Mouse (Mus musculus) kidney, embryonic 16.5 days (tissue): ENCODE measurements around the gene Ralgds. TPM values are rescaled to one million over a fixed set of nuclear protein-coding genes. Genes with fewer than 3 reads are reported as not detected.

Experiments used
- ATAC-seq: fragments of 200-750 bp; cut with Nextera tagmentation; 2 replicates; pipeline ENCODE4 v1.8.0; 2017; ENCODE audit warnings: moderate TSS enrichment; ENCODE audit not compliant: low FRiP score, low TSS enrichment
- H3K27ac ChIP-seq: fragments of 300-500 bp; sonication (generic); 2 replicates; pipeline ENCODE4 v1.5.1; 2014; ENCODE audit warnings: low read length
- H3K27me3 ChIP-seq: fragments of 300-500 bp; sonication (generic); 2 replicates; pipeline ENCODE4 v1.6.1; 2014; ENCODE audit warnings: low read length, control low read depth, mixed read lengths; ENCODE audit not compliant: insufficient read depth
- H3K36me3 ChIP-seq: fragments of 300-500 bp; sonication (generic); 2 replicates; pipeline ENCODE4 v1.6.1; 2014; ENCODE audit warnings: low read length, control low read depth, mixed read lengths; ENCODE audit not compliant: insufficient read depth
- H3K4me1 ChIP-seq: fragments of 300-500 bp; sonication (generic); 2 replicates; pipeline ENCODE4 v1.6.1; 2014; ENCODE audit warnings: low read length, control low read depth, mixed read lengths; ENCODE audit not compliant: insufficient read depth
- H3K4me2 ChIP-seq: fragments of 300-500 bp; sonication (generic); replicated peaks from 2 replicates; pipeline ENCODE4 v1.6.1; 2014; ENCODE audit warnings: low read depth, low read length
- H3K4me3 ChIP-seq: fragments of 300-500 bp; sonication (generic); 2 replicates; pipeline ENCODE4 v1.5.1; 2014; ENCODE audit warnings: mild to moderate bottlenecking, low read length
- H3K9ac ChIP-seq: fragments of 300-500 bp; sonication (generic); replicated peaks from 2 replicates; pipeline ENCODE4 v1.6.1; 2014; ENCODE audit warnings: low read length
- H3K9me3 ChIP-seq: fragments of 300-500 bp; sonication (generic); 2 replicates; pipeline ENCODE4 v1.6.1; 2016; ENCODE audit warnings: low read length, control low read depth
- WGBS: fragments of 180-500 bp; shearing (Covaris S2); extraction: QIAGEN DNeasy Blood & Tissue Kit; methylation state at CpG from one replicate; pipeline ENCODE4 v1.1.7; 2014; 5-methylcytosine and 5-hydroxymethylcytosine counted together
- polyA plus RNA-seq: library from polyadenylated mRNA; unstranded; fragments of >200 nt; fragmentation: Nextera tagmentation; extraction: Ambion mirVana; gene quantifications from 2 replicates; pipeline ENCODE4 v1.2.1, GENCODE M21; 2015

Ralgds gene
- polyA plus RNA-seq, 1 experiment from 2014 or later: 28.7 TPM

DNA sequence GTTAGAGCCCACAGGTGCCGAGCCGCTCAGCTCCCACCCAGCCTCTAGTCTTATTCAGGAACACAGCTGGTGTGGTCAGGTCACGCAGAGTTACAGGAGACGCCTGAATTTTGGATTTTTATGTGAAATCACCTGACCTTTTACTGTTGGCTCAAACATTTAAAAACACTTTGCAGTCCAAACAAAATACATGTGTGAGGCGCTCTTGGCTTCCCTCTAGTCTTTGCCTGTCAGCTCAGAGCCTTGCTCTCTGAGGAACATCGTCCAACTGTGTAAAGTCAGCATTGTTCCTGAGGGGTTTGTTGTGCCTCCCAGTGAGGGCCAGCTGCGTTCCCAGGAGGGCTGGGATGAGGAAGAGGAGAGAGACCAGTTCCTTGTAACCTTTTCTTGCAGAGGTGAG is 17.4 kb downstream of the Ralgds start:
- no peak for ATAC-seq
- Histone ChIP-seq H3K27me3 (no peaks in the 10 kb centered on the region), H3K27ac (no peak overlapping the region), H3K9ac (no peak overlapping the region), H3K9me3 (no peaks in the 10 kb centered on the region), H3K36me3 (no peaks in the 10 kb centered on the region), H3K4me3 (no peak overlapping the region), H3K4me1 (peaks cover 47% of the 10 kb centered on the region), H3K4me2 (no peak overlapping the region)
- WGBS: 55% methylated on average over 7 of the region's 7 CpGs

DNA sequence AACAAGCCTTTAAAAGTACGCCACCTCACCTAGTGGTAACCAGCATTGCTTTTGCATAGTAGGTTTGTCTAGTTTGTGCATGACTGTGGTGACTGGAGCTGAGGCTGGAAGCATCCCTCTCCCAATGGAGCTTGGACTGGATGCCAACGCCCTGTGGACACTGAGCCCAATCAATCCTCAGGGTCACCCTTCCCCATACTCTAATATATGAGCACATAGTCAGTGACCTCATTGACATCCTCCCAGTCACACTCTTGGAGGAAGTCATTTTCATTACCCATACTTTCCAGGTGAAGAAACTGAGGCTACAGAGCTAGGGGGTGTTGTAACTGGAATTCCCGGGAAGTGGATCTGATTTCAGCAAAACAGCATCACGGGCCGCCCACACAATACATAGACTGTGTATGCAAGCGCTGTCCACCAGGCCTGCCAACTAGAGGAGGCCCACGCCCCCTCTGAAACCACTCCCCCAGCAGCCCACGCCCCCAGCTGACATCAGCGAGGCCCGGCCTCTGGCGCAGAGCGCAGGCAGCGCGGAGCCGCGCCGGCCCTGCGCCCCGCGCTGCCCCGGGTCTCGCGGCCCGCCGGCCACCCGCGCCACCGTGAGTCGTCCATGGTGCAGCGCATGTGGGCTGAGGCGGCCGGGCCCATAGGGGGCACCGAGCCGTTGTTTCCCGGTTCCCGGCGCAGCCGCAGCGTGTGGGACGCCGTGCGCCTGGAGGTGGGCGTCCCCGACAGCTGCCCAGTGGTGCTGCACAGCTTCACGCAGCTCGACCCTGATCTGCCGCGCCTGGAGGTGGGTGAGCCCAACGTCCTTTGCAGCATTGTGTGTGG is 20.2 kb downstream of the Ralgds start:
- WGBS: 4% methylated on average over 31 of the region's 49 CpGs
- H3K4me1 ChIP-seq: peaks cover 41% of the 10 kb centered on the region
- peak; percentile 95 for ATAC-seq
- no peaks in the 10 kb centered on the region for H3K36me3 ChIP-seq
- no peaks in the 10 kb centered on the region for H3K9me3 ChIP-seq
- peak overlapping the region; percentile 58 for H3K4me3 ChIP-seq
- peak overlapping the region; percentile 71 for H3K4me2 ChIP-seq
- peak overlapping the region; percentile 74 for H3K9ac ChIP-seq
- peak overlapping the region; percentile 78 for H3K27ac ChIP-seq
- H3K27me3 ChIP-seq: no peaks in the 10 kb centered on the region

DNA sequence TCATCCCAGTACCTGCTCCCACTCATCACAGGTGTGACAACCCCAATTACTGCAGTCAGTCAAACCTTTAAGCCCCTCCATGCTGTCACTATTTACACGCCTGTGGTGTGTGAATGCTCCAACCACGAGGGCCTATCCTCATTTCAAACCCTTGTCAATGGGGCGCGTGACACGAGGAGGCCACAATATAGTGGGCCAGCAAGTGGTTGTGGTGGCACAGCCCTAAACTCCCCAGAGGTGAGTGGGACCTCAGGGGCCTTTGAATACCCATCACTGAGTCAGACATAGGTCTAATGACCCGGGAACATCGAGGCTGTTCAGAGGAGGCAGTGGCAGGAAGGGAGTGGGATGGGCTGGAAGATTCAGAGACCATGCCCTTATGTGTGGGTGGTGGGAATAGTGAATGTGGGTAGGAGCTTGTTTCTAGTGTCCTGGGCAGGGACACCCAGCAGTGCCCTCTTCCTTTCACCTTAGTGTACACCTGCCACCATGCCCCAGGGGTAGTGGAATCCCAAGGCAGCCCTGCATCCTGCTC is 21.0 kb downstream of the Ralgds start:
- H3K27ac ChIP-seq: peak overlapping the region; percentile 78
- H3K9ac ChIP-seq: peak overlapping the region; percentile 74
- H3K4me1 ChIP-seq: peaks cover 45% of the 10 kb centered on the region
- peak overlapping the region; percentile 58 for H3K4me3 ChIP-seq
- peak overlapping the region; percentile 71 for H3K4me2 ChIP-seq
- H3K9me3 ChIP-seq: no peaks in the 10 kb centered on the region
- ATAC-seq: 0 out of 2 replicates have a peak, but pooled peaks have one; percentile 0
- 61% methylated on average over 7 of the region's 7 CpGs for WGBS
- H3K27me3 ChIP-seq: no peaks in the 10 kb centered on the region
- H3K36me3 ChIP-seq: no peaks in the 10 kb centered on the region

- 36% methylated on average over 11 of the region's 11 CpGs for WGBS
- Histone ChIP-seq H3K9ac (peak overlapping the region; percentile 74), H3K4me3 (peak overlapping the region; percentile 58; the same call in 1 of the 2 replicates), H3K4me1 (peaks cover 52% of the 10 kb centered on the region), H3K27me3 (no peaks in the 10 kb centered on the region), H3K36me3 (no peaks in the 10 kb centered on the region), H3K27ac (peak overlapping the region; percentile 78), H3K4me2 (peak overlapping the region; percentile 71), H3K9me3 (no peaks in the 10 kb centered on the region)
- ATAC-seq: 0 out of 2 replicates have a peak, but pooled peaks have one; percentile 4
Observed at GRCm38 (mm10) chr2:28534436-28535262, 21.7 kb downstream of the Ralgds start.

DNA sequence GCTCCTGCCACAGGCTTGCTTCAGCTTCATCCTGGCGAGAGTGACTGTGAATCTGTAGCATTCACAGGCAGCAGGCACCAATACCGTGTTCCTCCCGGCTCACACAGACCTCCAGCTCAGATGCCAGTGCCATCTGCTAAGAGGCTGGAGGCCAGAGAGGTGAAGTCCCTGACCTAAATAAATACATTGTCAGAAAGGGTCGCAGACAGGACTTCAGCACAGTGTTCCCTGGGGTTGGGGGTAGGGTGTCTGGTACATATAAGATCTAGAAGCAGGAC is 22.3 kb downstream of the Ralgds start:
- H3K27me3 ChIP-seq: no peaks in the 10 kb centered on the region

DNA sequence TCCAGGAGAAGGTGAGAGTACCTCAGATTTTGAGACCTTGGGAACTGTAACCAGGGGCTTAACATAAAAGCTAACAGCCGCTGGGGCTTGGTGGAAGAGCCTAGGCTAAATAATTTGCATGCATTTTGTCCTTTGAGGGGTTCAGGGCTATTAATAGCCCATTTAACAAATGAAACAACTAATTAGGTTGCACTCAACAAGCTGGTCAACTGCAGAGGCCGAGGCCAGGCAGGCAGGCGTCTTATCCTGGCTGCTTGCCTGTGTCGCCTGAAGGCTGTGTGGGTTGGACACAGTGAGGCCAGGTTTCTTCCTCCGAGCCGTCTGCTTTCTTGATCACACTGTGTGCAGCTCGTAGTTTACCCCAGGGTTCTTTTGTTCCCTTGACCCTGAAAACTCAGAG is 22.7 kb downstream of the Ralgds start:
- H3K9ac ChIP-seq: peak overlapping the region; percentile 12; the same call in 1 of the 2 replicates
- 31% methylated on average over 7 of the region's 7 CpGs for WGBS
- H3K4me2 ChIP-seq: peak overlapping the region; percentile 71; the same call in 1 of the 2 replicates

More for the DNA sequence above, 22.3 kb downstream of the Ralgds start:
- no peak for ATAC-seq
- H3K27ac ChIP-seq: peak overlapping the region; percentile 78; the same call in 1 of the 2 replicates
- H3K9me3 ChIP-seq: no peaks in the 10 kb centered on the region
- peaks cover 53% of the 10 kb centered on the region for H3K4me1 ChIP-seq
- peak overlapping the region; percentile 71 for H3K4me2 ChIP-seq
- 27% methylated on average over 4 of the region's 4 CpGs for WGBS
- no peak overlapping the region for H3K4me3 ChIP-seq
- no peaks in the 10 kb centered on the region for H3K36me3 ChIP-seq
- peak overlapping the region; percentile 12; the same call in 1 of the 2 replicates for H3K9ac ChIP-seq

GRCm38 (mm10) chr2:28536166-28536565 is 23.2 kb downstream of the Ralgds start:
- ATAC-seq: no peak
- Histone ChIP-seq H3K4me1 (peaks cover 50% of the 10 kb centered on the region), H3K36me3 (no peaks in the 10 kb centered on the region), H3K9me3 (no peaks in the 10 kb centered on the region), H3K27ac (peak overlapping the region; percentile 12; the same call in 1 of the 2 replicates), H3K27me3 (no peaks in the 10 kb centered on the region), H3K4me2 (no peak overlapping the region), H3K4me3 (no peak overlapping the region), H3K9ac (no peak overlapping the region; the same call in 1 of the 2 replicates)
- WGBS: 38% methylated on average over 4 of the region's 4 CpGs

More for the DNA sequence above, 22.7 kb downstream of the Ralgds start:
- Histone ChIP-seq H3K4me1 (peaks cover 51% of the 10 kb centered on the region), H3K27ac (no peak overlapping the region; the same call in 1 of the 2 replicates), H3K9me3 (no peaks in the 10 kb centered on the region), H3K27me3 (no peaks in the 10 kb centered on the region), H3K36me3 (no peaks in the 10 kb centered on the region), H3K4me3 (no peak overlapping the region)
- no peak for ATAC-seq

GRCm38 (mm10) chr2:28536766-28537633 is 24.1 kb downstream of the Ralgds start:
- 77% methylated on average over 11 of the region's 11 CpGs for WGBS
- no peaks in the 10 kb centered on the region for H3K9me3 ChIP-seq
- no peaks in the 10 kb centered on the region for H3K27me3 ChIP-seq
- H3K27ac ChIP-seq: peak overlapping the region; percentile 12; the same call in 1 of the 2 replicates
- H3K4me2 ChIP-seq: no peak overlapping the region
- H3K36me3 ChIP-seq: peaks cover 4% of the 10 kb centered on the region; the same call in 1 of the 2 replicates
- H3K4me3 ChIP-seq: no peak overlapping the region
- no peak overlapping the region for H3K9ac ChIP-seq
- no peak for ATAC-seq
- H3K4me1 ChIP-seq: peaks cover 50% of the 10 kb centered on the region

- no peaks in the 10 kb centered on the region for H3K27me3 ChIP-seq
- H3K4me2 ChIP-seq: no peak overlapping the region
- peaks cover 10% of the 10 kb centered on the region for H3K36me3 ChIP-seq
- no peak overlapping the region for H3K9ac ChIP-seq
- WGBS: 52% methylated on average over 4 of the region's 4 CpGs
- no peak overlapping the region for H3K27ac ChIP-seq
- no peak overlapping the region for H3K4me3 ChIP-seq
- H3K9me3 ChIP-seq: no peaks in the 10 kb centered on the region
- ATAC-seq: no peak
- H3K4me1 ChIP-seq: peaks cover 46% of the 10 kb centered on the region
Observed at GRCm38 (mm10) chr2:28537634-28537920, 24.7 kb downstream of the Ralgds start.
